Mouse (Mus musculus): Measurements from ENCODE around the gene Ctnna2.

- no peak for TF ChIP-seq CTCF (conservative IDR thresholded peaks at IDR 0.05; ENCODE audit: low read length)
- no peak for TF ChIP-seq NANOG (IDR thresholded peaks at IDR 0.05; ENCODE audit: borderline replicate concordance, low read length)
Measured at GRCm38 (mm10) chr6:77849438-77849837, 130.1 kb downstream of the Ctnna2 start.

All from E14TG2a.4 (cell line).